Mouse (Mus musculus) thymus, postnatal 25 days (tissue): Measurements from ENCODE around the gene Fyn.
A peak's percentile ranks its signal among the peaks of the same experiment; 100 is the strongest.

Experiments
- DNase-seq: peaks from one replicate; pipeline ENCODE4 v3.0.0; 2022

Gene Fyn

DNA sequence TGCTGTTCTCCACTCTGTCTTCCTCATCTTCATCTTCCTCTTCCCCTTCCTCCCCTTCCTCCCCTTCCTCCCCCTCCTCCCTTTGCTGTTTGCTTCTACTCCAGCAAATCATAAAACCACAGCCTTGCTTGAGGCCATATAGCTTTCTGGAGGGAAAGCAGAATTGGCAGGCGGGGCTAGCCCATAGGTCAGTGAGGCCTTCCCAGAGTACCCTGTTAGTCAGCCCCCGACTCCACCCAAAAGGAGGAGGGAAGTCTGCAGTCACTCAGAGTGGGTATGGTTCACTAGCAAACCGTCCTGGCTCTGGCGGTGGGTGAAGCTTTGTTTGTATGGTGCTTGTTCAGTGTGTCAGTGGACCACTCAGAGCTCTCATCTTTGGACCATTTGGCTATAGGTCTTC is 80.5 kb downstream of the Fyn start:
- DNase-seq: no peak

DNA sequence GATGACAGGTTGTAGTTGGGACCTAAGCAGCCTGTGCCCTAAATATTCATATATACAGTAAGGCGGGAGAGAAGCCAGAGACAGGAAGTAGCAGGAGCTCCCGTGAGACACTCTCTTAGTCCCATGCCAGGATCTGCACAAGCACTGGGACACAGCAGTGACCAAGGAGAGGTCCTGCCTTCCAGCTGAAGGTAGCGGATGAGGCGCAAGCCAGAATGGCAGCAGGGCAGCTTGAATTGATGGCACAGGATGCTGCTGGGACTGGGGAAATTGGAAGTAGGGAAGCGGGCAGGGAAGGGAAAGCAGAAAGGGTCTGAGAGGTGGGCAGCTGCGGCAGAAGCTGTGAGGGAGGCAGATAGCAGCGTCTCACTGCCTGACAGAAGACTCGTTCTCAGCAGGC is 81.7 kb downstream of the Fyn start:
- no peak for DNase-seq

DNA sequence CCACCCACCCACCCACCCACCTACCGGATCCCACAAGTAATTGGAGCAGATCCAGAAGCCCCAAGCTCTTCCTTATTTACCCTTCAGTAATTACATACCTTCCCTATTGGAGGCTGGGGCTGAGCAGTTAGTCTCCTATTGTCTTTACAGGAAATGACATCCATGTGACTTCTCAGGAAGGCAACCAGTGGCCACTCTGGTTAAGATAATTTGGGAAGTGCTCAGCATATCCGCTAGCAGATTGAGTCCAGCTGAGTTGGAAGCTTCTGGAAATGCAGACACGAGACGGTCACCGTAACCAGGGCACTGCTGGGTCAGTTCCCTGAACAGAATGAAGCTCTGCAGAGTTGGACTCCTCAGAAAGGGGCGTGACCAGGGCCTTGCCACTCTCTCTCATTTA is 82.4 kb downstream of the Fyn start:
- DNase-seq: no peak

DNA sequence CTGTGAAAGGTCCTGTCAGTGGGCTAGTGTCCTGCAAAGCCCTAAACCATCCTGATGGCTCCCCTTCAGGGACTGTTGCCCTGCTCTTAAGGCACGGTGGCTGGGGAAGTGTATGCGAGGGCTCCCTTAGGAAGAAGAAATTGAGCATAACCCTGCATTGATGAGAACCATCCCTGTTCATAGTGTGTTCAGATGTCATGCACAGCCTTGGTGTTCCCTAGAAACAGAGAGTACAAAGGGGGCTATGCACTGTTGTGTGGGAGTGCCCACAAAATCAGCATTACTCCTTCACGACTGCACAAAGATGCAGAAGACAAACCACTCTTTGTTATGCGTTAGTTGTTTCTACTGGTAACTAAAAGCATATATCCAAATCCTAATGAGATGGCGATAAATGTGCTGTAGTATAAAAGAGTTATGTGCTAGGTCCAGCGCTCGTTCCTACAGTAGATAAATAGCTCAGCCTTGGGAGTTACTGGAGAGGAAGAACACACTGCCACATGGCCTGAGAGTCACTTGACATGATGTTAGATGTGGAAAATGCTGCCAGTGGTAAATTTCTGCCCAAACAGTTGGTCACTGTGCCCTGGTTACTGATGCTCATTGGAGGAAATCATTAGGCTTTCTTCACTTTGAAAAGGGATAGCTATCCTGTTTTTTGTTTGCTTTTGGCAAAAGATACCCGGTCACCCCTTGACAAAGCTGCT is 83.4 kb downstream of the Fyn start:
- DNase-seq: no peak

DNA sequence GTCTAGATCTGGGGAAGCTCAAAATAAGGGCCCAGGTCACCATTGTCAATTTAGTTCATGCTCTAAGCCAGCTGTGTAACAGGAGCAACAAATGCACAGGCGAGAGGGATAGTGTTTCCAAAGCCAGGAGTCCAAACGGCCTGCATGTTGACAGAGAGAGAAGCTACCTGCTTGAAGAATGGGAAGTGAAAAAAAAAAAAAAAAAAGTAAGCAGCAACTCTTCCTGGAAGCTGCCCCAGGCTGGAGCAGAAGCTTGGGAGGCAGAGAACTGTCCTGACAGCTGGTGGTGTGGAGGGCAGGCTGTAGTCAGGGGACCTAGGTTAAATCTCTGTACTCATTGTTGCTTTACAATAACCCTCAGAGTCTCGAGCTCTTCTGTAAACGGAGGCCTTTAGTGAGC is 86.7 kb downstream of the Fyn start:
- no peak for DNase-seq

DNA sequence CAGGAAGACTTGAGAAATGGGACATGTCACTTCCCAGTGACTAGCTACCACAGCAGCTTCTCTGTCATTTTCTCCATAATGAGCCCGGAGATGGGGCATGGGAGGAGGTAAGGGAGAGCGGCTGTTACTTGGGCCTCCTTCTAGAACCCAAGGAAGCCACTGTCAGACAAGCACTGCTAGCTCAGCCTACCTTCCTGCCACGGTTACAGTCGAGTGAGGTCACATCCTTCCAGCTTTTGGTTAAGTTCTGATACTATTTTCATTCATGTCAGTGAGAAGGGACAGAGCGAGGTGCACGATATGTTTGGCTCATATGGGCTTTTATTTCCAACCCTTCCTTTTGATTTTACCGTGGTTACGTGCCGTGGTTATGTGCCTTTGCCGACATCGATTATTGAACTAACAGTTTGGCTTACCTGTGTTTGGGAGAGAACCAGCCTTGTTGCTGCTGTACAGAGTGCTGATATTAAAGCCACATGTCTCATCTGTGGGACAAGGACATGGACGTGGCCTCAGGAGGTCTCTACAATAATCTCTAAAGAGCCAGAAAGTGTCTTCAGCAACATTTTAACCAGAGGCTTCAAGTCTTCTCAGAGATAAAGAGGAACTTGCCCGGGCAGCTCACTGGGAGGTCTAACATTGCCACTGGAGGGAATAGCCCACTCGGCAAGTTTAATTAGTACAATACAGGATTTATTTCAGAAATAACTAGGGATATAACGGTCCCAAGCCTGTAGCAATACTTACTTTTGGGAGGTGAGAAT is 87.4 kb downstream of the Fyn start:
- peak; percentile 40 for DNase-seq

DNA sequence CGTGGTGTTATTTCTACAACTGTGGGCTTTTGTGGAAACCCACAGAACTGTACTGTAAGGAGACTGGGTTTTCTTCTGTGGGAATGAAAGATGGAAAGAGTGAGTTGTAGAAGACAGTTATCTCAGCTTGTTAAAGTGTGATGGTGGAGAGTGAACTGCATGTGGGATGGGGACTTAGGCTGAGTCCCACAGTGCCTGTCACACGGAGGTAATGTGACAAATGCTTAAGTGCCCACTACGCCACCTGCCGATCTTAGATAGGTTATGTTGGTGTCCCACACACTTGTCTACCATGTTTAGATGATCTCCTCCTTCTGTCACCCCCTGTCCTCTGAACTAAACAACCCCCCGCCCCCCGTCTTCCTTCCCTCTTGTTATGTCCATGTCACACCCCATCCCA is 88.1 kb downstream of the Fyn start:
- DNase-seq: no peak

DNA sequence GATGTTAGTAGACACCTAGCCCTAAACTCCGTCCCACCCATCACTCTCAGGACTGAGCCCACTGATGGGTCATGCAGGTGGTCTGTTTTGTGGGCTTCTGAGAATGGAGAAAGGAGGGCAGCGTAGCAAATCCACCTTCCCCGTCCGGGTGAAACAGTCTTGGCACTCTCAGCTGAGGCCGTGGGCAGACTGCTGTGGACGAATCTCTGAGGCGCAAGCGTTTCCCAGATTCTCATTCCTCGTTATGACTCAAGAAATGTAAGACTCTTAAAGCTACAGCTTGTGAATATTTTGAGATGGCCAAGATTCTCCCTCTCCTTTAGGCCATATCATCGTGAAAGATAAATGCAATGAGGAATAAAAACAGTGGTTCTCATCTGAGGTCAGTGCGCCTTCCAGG is 88.6 kb downstream of the Fyn start:
- DNase-seq: no peak

DNA sequence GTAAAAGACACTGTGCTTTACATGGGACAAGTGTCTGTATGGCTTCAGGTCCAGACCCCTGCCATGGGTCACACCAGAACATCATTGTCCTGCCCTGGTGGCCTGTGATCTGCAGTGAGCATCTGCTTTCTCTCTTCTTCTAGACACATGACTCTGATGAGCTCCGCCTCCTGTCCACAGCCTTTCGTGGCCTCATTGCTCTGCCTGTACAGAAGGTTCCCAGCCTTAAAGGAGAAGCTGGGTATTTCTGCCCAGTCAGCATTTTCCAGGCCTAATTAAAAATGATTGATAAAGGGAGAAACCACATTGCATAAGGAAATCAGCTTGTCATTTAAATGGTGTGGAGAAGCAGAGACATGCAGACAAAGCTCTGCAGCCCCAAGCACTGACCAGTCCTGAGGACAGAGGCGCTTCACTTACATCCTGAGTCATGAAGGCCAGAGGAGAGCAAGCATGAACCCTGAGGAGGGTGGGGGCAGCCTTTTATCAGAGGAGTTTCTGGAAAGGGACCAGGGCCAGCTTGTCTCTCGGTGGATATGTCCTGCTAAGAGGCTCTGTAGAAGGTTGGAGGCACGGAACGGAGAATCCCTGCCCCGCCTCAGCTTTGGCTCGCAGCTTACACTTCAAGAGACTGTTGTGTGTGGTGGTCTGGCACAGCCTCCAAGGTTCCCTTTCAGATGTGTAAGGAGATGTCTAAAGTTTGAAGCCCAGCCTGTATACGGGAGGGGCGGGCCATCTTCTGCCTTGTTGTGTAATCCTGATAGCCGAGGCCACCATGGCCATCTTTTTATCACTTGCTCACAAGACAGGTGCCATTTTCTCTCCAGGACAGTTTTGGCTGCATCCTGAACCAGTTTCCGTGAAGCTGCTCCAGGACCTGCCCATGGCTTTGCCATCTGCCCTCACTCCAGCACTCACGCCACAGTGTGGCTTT is 90.4 kb downstream of the Fyn start:
- no peak for DNase-seq

DNA sequence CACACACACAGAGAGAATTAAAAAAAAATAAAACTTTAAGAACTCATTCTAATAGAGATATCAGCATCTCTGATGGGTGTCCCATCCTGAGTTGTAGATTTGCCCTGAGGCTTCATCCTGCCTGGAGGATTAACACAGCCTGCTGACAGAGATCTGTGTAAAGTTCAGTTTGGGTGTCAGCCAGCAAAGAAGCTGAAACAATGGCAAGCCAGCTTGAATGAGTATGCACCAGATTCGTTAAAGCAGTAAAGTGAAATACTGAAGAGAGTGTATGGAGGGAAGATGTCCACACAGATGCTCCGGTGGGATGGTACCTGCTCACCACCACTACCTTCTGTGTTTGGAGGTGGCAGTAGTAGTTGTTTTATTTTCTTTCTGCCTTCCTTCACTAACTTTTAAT is 92.0 kb downstream of the Fyn start:
- no peak for DNase-seq

DNA sequence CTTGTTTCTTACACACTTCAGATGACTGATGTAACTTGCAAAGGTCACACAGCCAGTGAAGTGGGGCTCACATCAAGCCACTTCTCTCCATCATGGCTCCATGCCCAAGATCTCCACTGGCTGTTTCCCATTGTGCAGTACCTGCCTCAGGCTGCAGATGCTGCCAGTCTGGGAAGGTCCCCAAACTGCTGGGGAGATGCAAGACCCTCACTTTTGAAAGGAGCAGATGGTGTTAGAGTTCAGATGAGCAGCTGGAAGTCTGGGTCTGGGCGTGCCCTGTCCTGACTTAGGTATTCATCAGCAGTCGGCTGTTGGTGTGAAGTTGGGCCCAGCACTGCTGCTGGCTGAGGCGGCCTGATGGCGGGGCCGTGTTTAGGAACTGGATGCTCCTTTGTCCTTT is 93.3 kb downstream of the Fyn start:
- DNase-seq: no peak

DNA sequence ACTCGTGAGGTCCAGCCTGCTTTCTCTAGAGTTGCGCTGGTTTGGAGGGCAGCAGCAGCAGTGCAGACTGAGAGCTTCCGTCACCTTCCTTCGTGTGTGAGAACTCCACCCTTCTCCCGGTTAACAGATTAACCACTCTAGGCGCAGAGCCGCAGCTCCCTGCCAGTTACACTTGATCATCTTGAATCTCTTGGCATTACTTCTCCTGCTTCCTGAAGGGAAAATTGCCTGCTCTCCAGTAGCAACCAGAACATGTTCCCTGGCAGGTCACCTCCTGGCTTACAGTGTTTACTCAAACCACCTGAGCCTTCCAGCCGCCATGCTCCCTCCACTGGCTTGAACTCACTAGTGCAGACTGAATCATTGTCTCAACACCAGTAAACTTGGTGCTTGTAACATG is 94.1 kb downstream of the Fyn start:
- DNase-seq: no peak

DNA sequence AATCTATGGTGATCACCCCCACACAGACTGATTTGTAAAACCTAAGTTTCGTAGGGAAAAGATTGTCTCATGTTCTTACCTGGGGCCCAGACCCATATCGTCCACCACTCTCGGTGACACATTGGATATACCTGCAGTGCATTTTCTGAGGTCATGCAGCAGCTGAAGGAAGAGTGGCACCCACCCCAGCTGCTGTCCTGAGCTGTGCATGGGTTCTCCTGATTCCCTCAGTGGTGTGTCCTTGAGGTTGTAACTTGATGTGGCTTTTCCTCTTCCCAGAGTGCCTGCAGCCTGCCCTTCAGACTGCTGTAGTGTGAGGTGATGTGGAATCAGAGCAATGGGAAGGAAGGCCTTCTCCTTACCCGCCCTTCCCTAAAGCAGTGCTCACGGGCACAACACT is 95.7 kb downstream of the Fyn start:
- no peak for DNase-seq

DNA sequence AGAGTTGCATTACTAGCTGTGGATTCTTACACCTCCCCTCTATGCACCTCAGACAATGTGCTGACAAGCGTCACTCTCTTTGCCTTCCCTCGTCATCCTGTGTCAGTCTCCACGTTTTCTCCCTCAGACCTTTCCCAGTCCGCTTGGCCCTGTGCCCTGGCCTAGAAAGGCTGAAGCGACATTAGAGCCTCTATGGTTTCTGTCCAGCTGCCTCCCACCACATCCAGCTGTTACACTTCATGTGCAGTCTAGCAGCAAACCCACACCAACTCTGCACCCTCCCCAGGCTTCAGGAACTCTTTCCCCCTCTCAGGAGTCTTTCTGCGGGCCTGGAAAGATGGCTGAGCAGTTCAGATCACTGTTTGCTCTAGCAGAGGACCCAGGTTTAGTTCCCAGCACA is 98.7 kb downstream of the Fyn start:
- DNase-seq: no peak

DNA sequence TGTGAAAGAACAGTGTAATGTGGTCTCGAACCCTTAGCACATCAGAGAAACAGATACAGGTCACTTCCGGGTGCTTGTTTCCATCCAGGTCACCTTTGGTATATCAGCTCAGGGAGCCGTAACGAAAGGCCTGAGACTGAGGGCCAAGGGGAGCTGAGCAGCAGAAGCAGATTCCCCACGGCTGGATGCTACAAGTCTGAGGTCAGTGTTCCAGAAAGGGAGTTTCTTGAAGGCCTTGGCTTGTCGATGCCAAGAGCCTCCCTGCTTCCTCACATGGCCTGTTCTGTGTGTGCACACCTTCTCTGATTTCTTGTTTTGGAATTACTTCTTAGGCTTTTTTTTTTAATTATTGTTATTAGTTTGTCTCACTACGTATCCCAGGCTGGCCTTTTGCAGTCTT is 99.2 kb downstream of the Fyn start:
- DNase-seq: no peak

DNA sequence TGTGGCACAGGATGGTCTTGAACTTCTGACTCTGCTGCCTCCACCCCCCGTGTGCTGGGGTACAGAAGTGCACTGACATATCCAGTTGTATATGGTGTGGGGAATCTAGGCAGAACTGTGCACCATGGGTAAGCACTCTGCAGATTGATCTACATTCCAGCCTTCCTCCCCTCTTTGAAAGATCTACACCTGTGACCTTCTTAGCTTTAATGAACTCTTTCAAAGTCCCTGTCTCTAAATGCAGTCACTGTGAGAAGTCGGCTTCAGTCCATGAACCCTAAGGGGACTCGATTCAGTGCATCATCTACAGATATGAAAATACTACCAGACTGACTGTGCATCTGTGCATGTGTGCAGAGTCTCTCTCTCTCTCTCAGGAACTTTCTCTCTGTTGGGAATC is 99.9 kb downstream of the Fyn start:
- DNase-seq: no peak

DNA sequence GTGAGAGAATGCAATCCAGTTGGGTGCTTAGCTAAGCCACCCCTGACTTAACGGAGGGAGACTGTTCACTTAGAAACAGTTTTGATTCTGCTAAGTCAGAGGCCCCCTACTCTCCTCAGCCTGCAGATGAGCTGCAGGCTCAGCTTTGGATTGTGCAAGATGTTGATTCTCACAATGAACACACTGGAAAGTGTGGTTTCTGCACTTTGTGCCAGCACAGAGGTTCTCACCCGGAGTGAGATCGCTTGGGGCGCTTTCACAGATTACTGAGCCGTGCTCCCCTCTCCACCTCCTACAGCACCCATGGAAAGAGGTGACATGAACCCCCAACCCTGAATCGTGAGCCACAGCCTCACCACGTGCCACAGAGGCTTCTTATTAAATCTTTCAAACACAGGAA is 100.7 kb downstream of the Fyn start:
- DNase-seq: peak; percentile 27

DNA sequence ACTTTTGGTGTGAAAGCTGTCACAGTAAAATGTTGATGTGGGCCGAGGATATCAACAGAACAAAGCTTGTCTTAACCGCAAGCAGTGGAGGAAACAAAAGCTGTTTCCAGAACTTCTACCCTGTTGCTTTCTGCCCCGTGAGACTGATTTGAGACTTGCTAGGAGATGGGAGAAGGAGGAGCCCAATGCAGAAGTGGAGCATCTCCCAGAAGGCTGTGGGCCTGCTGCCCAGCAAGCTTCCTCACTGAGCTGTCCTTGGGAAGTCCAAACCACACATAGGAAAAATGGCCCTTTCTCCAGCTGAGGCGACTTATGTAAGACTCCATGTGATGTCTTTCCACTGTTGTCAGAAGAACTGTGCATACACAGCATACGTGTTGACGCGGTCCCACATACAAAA is 101.7 kb downstream of the Fyn start:
- DNase-seq: no peak

DNA sequence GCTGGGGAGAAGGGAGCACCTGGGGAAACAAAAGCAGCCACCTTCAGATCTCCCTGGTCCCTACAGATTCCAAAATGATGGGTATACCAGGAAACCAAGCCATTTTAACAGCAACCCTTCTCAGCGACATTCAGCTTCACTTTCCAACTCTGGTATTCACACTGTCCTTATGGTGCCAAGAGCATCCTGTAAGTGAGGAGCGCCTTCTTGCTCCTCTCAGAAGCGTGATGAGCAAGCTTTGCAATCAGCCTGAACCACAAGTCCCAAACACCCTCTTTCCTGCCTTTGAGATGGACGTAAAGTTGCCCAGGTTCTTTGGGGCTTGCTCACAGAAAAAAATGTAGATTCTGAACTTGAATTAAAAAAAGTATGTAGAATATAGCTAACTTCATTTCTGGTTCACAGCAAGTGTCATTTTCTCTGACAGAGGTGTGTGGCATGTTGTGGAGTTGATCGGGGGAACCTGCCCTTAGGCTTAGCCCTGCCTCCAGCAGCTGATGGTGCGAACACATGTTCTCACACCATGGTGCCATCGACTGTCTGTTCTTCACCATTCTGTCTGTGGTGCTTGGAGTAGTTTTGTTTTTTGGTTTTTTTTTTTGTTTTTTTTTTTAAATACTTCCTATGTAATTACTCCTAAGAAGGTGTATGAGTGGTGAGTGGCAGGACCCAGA is 102.5 kb downstream of the Fyn start:
- DNase-seq: no peak

DNA sequence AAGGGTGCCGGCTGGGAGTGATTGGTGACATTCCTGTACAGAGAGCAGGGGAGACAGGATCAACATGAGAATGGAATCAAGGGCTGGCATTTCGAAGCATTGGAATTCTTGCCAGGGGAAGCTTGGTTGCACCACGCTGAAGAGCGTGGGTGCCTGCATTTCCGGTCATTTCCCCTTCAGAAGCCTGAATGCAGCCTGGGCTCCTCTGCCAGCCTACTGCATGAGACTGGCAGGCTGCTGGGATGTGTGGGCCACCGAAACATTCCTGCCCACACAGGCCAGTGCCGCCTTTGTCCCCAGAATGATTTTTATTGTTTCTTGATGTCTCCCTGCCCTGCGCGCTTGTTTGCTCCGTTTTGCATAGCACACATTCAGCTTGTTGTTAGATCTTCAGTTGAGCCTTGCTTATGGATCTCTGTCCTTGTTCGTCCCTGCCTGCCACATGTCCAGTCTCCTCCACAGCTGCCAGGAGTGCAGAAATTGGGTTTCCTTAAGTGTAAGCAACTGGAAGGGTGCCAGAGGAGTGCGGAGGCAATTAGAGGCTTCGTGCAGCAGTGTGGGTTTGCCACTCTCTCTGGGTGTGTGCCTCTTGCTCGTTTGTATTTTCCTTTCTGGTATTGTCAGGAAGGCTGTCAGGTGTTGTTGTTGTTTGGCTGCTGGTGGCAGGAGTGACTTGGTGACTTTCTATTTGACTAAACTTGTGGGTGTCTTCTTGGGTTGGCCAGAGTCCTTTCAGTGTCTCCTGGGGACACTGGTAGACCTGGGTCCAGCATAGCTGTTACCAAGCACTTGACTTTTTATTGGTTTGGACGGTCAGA is 103.3 kb downstream of the Fyn start:
- DNase-seq: no peak

DNA sequence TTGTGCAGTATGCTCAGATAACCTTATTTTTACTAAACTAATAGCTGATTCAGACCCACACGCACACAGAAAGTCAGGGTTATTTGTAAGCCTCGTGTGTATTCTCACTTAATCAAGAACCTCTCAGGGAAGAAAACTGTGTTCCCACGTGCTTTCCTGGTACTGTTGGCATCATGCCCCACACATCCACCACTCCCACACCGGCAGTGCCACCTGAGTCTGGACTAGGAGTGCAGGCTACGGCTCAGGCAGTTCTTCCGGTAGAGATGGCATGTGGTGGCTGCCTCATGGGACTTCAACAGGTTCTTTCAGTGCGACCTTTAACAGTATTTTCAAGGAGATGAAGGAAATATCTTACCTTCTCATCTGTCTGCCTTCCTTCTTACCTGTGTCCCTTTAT is 104.3 kb downstream of the Fyn start:
- DNase-seq: no peak

DNA sequence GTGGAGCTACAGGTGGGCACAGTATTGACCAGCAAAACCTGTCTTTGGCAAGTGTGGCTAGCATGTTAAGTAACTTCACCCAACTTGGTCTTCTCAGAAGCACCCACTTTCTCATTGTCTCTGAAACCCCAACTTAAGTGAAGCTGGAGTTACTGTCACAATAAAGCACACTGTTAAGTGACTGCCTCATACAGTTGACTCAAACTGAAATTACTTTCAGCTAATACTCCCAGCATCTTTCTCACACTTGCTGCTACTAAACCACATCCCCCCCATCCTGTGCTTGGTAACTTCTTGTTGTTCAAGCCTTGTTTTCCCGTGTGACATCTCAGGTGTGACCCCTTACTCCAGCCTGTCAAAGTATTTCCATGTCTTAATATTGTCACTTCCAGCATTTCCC is 110.7 kb downstream of the Fyn start:
- DNase-seq: no peak
